Mouse (Mus musculus): ENCODE data around the gene Cdpf1.
A peak's percentile ranks its signal among the peaks of the same experiment; 100 is the strongest.

Gene Cdpf1

GRCm38 (mm10) chr15:85811535-85812277 is at the start of gene Cdpf1:
Cdpf1 (minus strand) TSS chr15:85811697.
- peak; percentile 98 for DNase-seq (ENCODE audit: low spot score)

DNA sequence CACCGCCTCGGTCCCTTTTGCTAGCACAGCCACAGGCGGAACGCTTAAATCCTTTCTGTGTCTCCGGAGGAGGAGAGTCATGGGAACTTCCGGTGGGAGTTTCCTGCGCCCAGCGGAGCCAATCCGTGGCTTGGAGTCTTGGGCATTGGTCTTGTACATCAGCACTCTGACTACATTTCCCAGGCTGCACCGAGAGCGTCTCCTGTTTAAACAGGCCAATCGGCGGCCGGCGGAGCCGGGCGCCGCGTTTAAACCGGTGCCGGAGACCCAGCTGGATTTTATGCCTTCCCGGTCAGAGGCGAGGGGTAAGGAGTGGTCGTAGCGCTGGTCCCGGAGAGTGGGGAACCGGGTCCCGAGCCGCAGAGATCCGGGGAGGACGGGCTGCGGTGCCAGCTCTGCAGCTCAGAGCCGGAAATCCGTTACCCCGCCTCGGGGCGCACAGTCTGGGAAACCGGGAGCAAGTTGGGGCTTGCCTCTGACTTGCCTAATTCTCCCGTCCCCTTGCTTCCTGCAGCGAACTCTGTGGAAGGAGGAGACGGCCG is 48.1 kb upstream of the Cdpf1 start, which contains the start of gene Gtse1:
TSS of gene Gtse1 (plus strand) at position 256 of the 542 bp plus-strand sequence.
- peak; percentile 95 for DNase-seq (ENCODE audit: low spot score)

DNA sequence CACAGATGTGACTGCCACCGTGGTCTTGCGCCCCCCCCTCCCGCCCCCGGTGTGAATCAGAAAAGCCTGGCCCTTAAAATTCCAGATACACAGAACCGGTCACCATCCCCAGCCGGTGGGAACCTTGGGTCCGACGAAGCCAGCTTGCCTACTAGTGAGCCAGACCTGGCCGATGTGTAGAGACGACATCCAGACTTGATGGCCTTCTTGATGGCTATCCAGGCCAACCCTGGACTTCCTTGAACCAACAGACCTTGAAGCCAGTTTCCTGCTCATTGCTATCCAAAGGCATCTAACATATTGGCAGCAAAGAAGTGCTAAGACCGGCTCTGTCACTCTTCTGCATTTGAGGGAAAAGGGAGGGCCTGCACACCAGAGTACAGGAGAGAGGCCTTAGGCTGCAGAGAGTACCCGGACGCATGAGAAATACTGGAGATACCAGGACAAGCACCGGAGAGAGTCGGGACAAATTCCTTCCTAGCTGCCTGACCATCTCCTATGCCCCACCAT is 47.5 kb upstream of the Cdpf1 start:
- DNase-seq (ENCODE audit: low spot score) = peak; percentile 20

DNA sequence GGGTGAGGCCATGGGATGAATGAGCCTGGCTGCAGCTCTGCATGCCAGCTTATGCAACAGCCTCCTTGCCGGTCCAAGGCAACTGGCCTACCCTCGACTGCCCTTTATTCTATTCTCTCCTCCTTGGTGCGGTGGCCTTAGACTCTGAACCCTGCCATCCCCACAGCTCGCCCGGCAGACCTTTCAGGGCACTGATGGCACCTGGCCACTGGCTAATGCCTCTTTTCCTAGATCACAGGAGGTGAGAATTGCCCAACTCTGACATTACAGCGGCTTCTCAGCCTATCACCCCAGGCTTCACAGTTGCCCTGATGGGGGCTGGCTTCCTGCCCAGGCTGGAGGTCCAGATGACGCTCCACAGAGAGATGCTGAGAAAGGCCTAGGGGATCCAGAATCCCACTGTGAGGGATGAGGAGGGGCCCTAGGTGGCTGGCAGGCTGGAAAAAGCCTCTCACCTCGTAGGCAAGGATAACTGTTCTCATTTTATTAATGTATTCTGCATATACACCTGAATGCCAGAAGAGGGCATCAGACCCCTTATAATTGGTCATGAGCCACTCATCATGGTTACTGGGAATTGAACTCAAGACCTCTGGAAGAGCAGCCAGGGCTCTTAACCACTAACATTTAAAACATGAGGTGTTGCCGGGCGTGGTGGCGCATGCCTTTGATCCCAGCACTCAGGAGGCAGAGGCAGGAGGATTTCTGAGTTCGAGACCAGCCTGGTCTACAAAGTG is 40.3 kb upstream of the Cdpf1 start:
- DNase-seq (ENCODE audit: low spot score) = no peak

GRCm38 (mm10) chr15:85845071-85845470 is 33.6 kb upstream of the Cdpf1 start:
- no peak for DNase-seq (ENCODE audit: low spot score)

DNA sequence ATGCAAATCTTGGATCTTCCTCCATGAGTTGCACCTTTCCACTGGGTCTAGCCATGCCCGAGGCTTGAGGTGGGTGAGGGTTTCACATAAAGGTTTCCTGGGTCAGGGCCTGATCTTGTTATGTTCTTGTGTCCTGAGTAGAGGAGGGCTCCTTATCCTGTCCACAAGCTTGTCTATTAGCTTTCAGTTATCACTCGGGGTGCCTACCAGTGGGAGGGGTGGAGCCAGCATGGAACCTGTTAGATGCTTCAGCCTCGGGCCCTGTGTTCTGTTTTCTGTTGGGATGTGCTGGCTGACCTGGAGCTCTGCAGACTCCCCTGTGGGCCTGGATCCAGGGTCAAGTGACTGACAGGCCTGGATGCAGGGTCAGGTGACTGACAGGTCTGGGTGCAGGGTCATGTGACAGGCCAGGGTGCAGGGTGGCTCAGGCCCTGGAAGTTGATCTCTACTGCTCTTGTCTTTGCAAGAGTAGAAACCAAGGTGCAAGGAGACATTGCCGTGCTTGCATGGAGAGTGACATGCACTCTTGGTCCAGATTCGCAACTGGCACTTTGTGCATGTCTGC is 30.4 kb upstream of the Cdpf1 start:
- no peak for DNase-seq (ENCODE audit: low spot score)

DNA sequence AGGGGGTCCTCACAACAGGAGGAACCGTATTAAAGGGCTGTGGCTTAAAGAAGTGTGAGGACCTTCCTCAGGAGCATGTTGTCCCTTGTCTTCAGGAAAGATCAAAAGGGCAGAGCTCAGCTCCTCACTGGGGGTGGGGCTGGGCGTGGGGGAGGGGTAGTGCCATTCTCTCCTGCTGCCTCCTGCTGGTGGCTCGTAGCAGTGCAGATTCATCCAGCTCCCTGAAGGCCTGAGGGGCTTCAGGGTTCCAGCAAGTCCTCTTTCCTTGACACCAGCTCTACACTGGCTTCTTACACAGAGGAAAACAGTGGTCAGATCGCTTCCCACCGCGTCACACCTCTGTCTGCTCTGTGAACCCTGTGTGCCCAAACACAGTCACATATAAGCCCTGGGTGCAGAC is 29.5 kb upstream of the Cdpf1 start:
- no peak for DNase-seq (ENCODE audit: low spot score)

DNA sequence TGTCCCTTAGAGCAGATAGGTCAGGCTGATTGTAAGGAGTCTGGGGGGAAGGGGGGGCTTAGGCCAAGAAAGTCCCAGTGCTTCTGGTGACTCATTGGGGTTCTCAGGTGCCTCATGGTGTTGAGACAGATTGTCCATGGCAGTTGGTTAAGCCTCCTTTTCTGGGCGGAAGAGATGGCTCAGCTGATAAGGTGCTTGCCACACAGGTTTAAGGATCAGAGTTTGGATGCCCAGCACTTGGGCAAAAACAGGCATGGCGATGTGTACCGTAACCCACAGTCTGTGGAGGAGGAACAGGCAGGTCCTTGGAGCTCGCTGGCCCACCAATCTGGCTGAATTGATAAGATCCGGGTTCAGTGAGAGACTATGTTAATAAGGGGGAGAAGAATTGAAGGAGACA is 25.4 kb upstream of the Cdpf1 start:
- no peak for DNase-seq (ENCODE audit: low spot score)

DNA sequence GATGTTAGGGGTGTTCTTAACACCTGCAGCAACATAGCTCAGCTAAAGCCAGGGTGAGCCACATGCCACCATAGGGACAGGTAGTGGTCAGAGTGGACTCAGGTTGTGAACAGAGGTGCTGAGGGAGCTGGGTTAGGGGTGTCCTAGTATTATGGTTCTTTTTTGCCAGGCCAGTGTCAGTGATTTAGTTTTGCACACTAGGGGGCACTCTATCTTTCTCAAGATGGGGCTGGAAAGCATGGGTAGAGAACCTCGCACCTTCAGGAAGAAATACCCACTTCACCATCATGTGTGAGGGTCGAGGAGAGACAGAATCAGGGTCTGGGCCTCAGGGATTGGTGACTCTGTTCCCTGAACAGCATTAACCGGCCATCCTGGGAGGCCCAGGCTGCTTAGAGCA is 23.8 kb upstream of the Cdpf1 start:
- DNase-seq (ENCODE audit: low spot score) = no peak

- DNase-seq (ENCODE audit: low spot score) = no peak
Observed at GRCm38 (mm10) chr15:85832599-85832998, 21.1 kb upstream of the Cdpf1 start.

DNA sequence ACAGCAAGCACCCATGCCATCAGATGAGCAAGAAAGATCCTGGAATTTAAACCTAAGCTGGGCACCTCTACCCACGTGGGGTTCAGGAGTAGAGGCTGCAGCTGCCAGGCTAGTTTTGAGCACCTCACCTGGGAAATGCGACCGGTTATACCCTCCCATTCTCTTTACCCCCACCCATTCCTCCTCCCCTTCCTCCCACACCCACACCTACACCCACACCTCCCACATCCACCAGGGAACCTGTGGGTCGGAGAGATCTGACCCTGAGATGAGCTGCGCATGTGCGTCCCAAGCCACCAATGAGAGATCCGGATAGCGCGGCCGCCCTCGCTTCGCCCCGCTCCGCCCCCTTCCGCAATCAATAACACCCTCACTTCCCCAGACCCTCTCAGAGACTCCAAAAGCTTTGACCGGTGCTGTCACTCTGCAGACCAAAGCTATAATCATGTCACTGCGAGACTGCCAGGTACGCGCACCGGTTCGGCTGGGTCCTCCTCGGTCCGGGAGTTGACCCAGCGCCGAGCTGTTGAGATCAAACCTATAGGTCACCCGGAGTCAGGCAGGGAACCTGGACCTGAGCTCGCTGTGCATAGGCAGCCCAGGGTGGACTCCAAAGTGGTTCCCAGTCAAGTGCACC is 20.6 kb upstream of the Cdpf1 start, which contains the start of gene Ttc38:
TSS of gene Ttc38 (plus strand) at position 353 of the 637 bp plus-strand sequence.
- peak; percentile 65 for DNase-seq (ENCODE audit: low spot score)

DNA sequence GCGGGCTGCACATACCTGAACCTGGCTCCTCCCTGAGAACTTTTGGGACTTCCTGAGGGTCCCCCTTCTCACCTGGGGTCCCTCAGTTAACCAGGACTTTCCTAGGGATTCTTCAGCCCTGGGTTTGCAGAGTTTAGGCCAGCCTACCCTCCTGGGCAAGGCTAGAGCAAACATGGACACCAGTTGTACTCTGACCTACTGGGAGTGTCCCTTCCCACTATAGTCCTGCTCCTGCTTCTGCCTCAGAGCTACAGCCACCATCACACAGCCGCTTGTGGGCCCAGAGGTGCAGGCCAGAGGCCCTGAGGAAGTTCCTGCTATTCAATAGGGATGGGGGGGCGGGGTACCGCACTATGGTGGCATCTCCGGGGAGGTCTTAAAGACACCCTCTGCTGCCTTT is 18.0 kb upstream of the Cdpf1 start:
- no peak for DNase-seq (ENCODE audit: low spot score)

- DNase-seq (ENCODE audit: low spot score) = no peak
Observed at GRCm38 (mm10) chr15:85828071-85828470, 16.6 kb upstream of the Cdpf1 start.

GRCm38 (mm10) chr15:85826676-85827075 is 15.2 kb upstream of the Cdpf1 start:
- DNase-seq (ENCODE audit: low spot score) = no peak

DNA sequence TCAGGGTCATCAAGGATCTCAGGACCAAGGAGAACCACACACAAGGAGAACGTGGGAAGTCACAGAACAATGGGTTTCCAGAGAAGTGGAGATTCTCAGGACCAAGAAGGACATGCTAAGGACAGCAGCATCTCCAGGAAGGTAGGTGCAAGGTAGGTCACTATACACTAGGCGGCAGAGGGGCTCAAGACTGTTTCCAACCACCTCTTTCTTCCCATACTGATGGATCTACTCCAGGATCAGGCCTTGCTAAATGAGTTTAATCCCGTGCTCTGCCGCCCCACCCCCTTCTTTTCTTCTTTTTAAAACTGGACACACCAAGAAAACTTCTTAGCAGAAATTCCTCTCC is 10.5 kb upstream of the Cdpf1 start:
- no peak for DNase-seq (ENCODE audit: low spot score)

DNA sequence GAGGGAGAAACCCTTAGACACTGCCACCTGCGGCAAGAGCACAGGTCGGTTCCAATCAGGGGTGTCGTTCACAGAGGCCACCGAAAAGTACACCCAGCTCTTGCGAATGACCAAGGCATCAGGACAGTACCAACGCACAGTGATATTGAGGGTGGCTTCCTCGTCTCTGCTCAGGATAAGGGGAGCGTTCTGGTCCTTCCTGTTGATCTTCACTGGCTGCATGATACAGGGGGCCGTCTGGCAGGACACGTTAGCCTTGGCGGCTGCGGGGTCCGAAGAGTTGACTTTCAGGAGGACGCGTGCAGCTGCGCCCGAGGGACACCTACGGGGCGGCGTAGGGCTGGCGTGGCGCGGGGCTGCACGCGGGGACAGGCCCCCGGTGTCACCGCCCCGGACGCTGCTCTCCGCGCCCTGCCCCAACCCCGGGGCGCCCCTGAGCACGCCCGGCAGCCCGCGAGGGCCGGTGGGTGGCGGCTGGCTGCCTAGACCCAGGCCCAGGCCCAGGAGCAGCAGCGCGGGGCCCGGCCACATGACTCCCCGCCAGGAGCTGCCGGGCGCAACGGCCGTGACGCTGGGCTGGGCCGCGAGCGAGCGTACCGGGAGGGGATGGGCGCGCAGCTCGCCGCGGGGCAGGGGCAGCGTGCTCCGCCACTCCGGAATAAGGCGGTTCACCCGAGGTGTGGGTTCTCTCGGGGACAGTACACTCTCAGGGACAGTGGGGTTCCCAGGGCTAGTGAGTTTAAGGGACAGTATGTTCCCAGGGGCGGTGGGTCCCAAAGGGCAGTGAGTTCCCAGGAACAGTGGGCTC is 9.9 kb upstream of the Cdpf1 start, which contains the start of gene Pkdrej:
TSS of gene Pkdrej (minus strand) at position 532 of the 808 bp plus-strand sequence.
- DNase-seq (ENCODE audit: low spot score) = no peak

DNA sequence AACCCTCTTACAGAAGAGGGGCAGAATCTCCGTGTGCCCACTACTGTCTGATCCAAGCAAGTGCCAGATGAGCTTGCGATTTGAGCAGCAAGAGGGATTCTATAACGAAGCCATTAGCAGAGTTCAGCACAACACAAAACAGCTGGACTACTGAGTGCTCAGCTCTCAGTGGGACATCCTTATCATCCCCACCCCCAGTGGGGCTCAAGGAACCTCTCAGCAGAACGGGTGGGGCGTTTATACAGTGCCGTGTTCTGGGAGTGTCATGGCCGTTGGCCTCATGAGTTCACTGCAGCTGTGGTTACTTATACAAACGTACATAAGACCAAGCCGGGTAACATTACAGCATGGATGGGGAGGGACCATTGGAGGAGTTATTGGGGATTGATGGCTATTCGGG is 1.9 kb upstream of the Cdpf1 start:
- DNase-seq (ENCODE audit: low spot score) = no peak

DNA sequence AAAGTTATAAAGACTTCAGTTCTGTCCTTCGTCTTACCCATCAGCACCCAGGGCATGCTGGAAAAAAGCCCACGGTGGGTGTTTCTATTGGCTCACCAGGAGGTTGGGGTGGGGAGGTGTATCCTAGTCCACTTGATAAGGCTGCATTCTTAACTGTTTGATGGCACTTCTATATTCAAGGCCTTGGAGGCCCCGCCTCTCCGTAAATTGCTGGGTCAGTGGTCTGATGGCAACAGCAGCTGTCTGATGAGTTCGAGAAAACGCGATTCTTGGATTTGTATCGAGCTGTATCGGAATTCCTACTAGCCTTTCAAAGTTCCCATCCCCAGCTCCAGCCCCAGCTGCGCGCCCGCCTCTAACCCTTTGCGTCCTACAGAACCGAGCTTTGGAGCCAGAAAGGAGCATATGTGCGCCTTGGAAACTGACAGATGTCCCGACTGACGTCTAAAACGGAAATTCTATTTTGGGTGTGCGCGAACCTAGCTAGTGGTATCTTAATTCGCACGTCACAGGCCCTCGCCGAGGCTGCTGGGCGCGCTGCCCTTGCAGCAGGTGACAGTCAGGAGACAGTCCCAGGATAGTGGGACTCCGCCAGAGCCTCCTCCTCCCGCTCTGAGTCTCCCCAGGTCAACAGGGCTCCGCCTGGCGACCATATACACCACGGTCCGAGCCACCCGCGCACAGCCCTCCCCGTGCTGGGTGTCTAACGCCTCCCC is 533 bp downstream of the Cdpf1 start:
- DNase-seq (ENCODE audit: low spot score) = peak; percentile 77

GRCm38 (mm10) chr15:85810462-85810805 is 1.1 kb downstream of the Cdpf1 start:
- no peak for DNase-seq (ENCODE audit: low spot score)

DNA sequence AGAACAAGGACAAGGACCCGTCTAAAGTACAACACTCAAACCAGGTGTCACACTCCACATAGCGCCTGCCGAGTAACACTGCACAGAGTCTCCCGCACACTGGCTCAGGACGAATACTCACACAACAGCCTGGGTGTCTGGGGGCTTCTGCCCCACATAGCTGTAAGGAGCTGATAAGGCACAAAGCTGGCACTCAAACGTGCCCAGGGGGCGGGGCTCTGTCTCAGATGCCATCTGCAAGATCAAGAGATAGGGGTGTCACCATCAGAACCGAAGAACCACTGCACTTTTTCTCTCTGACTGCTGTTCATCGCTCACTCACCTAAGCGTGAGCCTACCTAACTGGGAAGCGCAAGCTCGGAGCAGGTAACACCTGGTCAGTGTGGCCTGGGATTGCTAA is 2.4 kb downstream of the Cdpf1 start:
- DNase-seq (ENCODE audit: low spot score) = no peak

GRCm38 (mm10) chr15:85808434-85808833 is 3.1 kb downstream of the Cdpf1 start:
- DNase-seq (ENCODE audit: low spot score) = no peak
